ENCODE assay signal across 21 mouse cellular contexts in genomic region chr12:30885891-30886290, GRCm38 (mm10). TPM values are rescaled to one million over a fixed set of nuclear protein-coding genes. Genes with fewer than 3 reads are reported as not detected.
DNase-seq lines count a peak whose midpoint lies in the region; ATAC-seq lines count a peak whose summit lies in the region.
"Had no signal": no experiment of that assay in that cellular context is flagged by ENCODE, and none has a peak within 500 bp of the region (broad histone marks: within the 10 kb centered on the region; RNA-seq: fewer than 3 reads in every experiment).

No protein-coding gene starts in this region.

- intact Hi-C loops in gastrocnemius, postnatal 14 days (cut with DNase I; ENCODE audit: low total_unique reads), result no loop called here
- intact Hi-C loops in left cerebral cortex, postnatal 14 days (cut with DNase I), result no loop called here

- ATAC-seq in midbrain, embryonic 11.5 days (ENCODE audit: low FRiP score), result no peak
- ATAC-seq in midbrain, embryonic 13.5 days, result no peak
- ATAC-seq: intestine, embryonic 15.5 days had no signal

- H3K4me3 ChIP-seq in midbrain, embryonic 11.5 days (ENCODE audit: low read depth, low read length), result no peak overlapping the region
- no peak overlapping the region for H3K4me3 ChIP-seq in midbrain, embryonic 13.5 days (replicated peaks)
- H3K4me3 ChIP-seq: limb, embryonic 13.5 days; liver, embryonic 13.5 days had no signal

- no peak overlapping the region for H3K4me2 ChIP-seq in midbrain, embryonic 11.5 days
- H3K4me2 ChIP-seq in midbrain, embryonic 13.5 days (replicated peaks), result no peak overlapping the region
- H3K4me2 ChIP-seq: hindbrain, embryonic 14.5 days; limb, embryonic 13.5 days; liver, embryonic 13.5 days; lung, embryonic 14.5 days had no signal

- peaks cover 8% of the 10 kb centered on the region; the same call in 1 of the 2 replicates for H3K4me1 ChIP-seq in midbrain, embryonic 11.5 days (ENCODE audit: control insufficient read depth, insufficient read depth, low read length)
- peaks cover 12% of the 10 kb centered on the region for H3K4me1 ChIP-seq in midbrain, embryonic 13.5 days (replicated peaks)

- no peak overlapping the region for H3K9ac ChIP-seq in midbrain, embryonic 11.5 days (ENCODE audit: low read length)
- no peak overlapping the region for H3K9ac ChIP-seq in midbrain, embryonic 13.5 days (replicated peaks)
- H3K9ac ChIP-seq: hindbrain, embryonic 14.5 days; intestine, embryonic 15.5 days; limb, embryonic 13.5 days; liver, embryonic 13.5 days; lung, embryonic 14.5 days had no signal

- H3K36me3 ChIP-seq in midbrain, embryonic 11.5 days (ENCODE audit: control insufficient read depth, insufficient read depth, low read length), result no peaks in the 10 kb centered on the region
- H3K36me3 ChIP-seq in midbrain, embryonic 13.5 days, result no peaks in the 10 kb centered on the region
- H3K36me3 ChIP-seq: G1E; intestine, embryonic 15.5 days; limb, embryonic 13.5 days; liver, embryonic 13.5 days had no signal

- DNase-seq in adrenal gland, postnatal 14 days, result peak; percentile 23
- DNase-seq in adrenal gland, postnatal 4 days (ENCODE audit: low spot score in 2 of 2), result no peak
- peak; percentile 35 for DNase-seq in midbrain, embryonic 11.5 days (ENCODE audit: low spot score, missing footprints)
- peak; percentile 23 for DNase-seq in gastrocnemius, postnatal 14 days
- DNase-seq in layer of hippocampus, adult 8-10 months (ENCODE audit: low spot score in 2 of 2), result no peak
- DNase-seq in left cerebral cortex, postnatal 14 days (ENCODE audit: low spot score in 2 of 2), result no peak
- DNase-seq: cerebellum, adult 11-12 months; cerebellum, postnatal 14 days; liver, embryonic 13.5 days; lung, embryonic 14.5 days; lung, postnatal 36 days; right cerebral cortex, postnatal 4 days had no signal

- H3K9me3 ChIP-seq in midbrain, embryonic 11.5 days (ENCODE audit: control insufficient read depth, low read length), result no peaks in the 10 kb centered on the region
- H3K9me3 ChIP-seq in midbrain, embryonic 13.5 days, result no peaks in the 10 kb centered on the region
- H3K9me3 ChIP-seq: intestine, embryonic 15.5 days; limb, embryonic 13.5 days; liver, embryonic 13.5 days had no signal

- H3K27ac ChIP-seq in midbrain, embryonic 11.5 days (ENCODE audit: low read depth, low read length), result no peak overlapping the region
- H3K27ac ChIP-seq in midbrain, embryonic 13.5 days, result no peak overlapping the region
- H3K27ac ChIP-seq: hindbrain, embryonic 14.5 days; intestine, embryonic 15.5 days; limb, embryonic 13.5 days; liver, embryonic 13.5 days; stomach, postnatal 0 days had no signal

- peaks cover 31% of the 10 kb centered on the region for H3K27me3 ChIP-seq in midbrain, embryonic 11.5 days (ENCODE audit: control insufficient read depth, insufficient read depth, low read length)
- H3K27me3 ChIP-seq in midbrain, embryonic 13.5 days, result peaks cover 50% of the 10 kb centered on the region

- 78% methylated on average over 6 of the region's 6 CpGs for WGBS in midbrain, embryonic 11.5 days
- whole genome bisulfite sequencing in midbrain, embryonic 13.5 days, result 82% methylated on average over 6 of the region's 6 CpGs

RNA-seq across cellular contexts. Expression of gene Alkal2, which starts 1.8 kb away (rescaled TPM):
- total RNA-seq in adrenal gland, postnatal 14 days (2021), result 1.0 and 1.4 TPM in 2 replicates
- total RNA-seq in adrenal gland, postnatal 4 days (2021), result under 1 TPM; 0.39 to 0.73 TPM
- 0.15 and 0.26 TPM in 2 replicates for polyA plus RNA-seq in midbrain, embryonic 11.5 days (2014; fragmentation: Nextera tagmentation; extraction: Ambion mirVana)
- 0.27 TPM in 1 of 2 replicates, not detected in the other for polyA plus RNA-seq in midbrain, embryonic 13.5 days (2015; fragmentation: Nextera tagmentation; extraction: Ambion mirVana)
- 1 to 10 TPM in 1 of 2 experiments, under 1 TPM in 1; 0.68 to 1.7 TPM for total RNA-seq in gastrocnemius, postnatal 14 days (2021)
- total RNA-seq in layer of hippocampus, adult 8-10 months (2022), result 1 to 10 TPM; 2.1 to 6.7 (median 3.1) TPM
- 1 to 10 TPM; 1.7 to 3.4 TPM for total RNA-seq in left cerebral cortex, postnatal 14 days (2021)
- total RNA-seq: G1E; megakaryocyte-erythroid progenitor cell, adult 5-6 weeks; neutrophil, adult 5-6 weeks had no signal
- polyA plus RNA-seq: G1E; large intestine, adult 2 months had no signal

RNA-seq across cellular contexts. Expression of gene Acp1, which starts 25.5 kb away (rescaled TPM):
- 56.6 and 65.3 TPM in 2 replicates for total RNA-seq in adrenal gland, postnatal 14 days (2021)
- 10 to 100 TPM; 74.9 to 81.0 TPM for total RNA-seq in adrenal gland, postnatal 4 days (2021)
- 203 and 222 TPM in 2 replicates for polyA plus RNA-seq in midbrain, embryonic 11.5 days (2014; fragmentation: Nextera tagmentation; extraction: Ambion mirVana)
- polyA plus RNA-seq in midbrain, embryonic 13.5 days (2015; fragmentation: Nextera tagmentation; extraction: Ambion mirVana), result 137 and 163 TPM in 2 replicates
- total RNA-seq in gastrocnemius, postnatal 14 days (2021), result 10 to 100 TPM; 35.6 to 36.2 TPM
- total RNA-seq in layer of hippocampus, adult 8-10 months (2022), result 10 to 100 TPM; 51.9 to 62.4 (median 56.0) TPM
- 10 to 100 TPM; 51.2 to 54.3 TPM for total RNA-seq in left cerebral cortex, postnatal 14 days (2021)

RNA-seq across cellular contexts. Expression of gene Sh3yl1, which starts 25.6 kb away (rescaled TPM):
- 3.6 and 4.7 TPM in 2 replicates for total RNA-seq in adrenal gland, postnatal 14 days (2021)
- 10 to 100 TPM in 1 of 2 experiments, 1 to 10 TPM in 1; 7.8 to 11.4 TPM for total RNA-seq in adrenal gland, postnatal 4 days (2021)
- 21.5 and 21.8 TPM in 2 replicates for polyA plus RNA-seq in midbrain, embryonic 11.5 days (2014; fragmentation: Nextera tagmentation; extraction: Ambion mirVana)
- polyA plus RNA-seq in midbrain, embryonic 13.5 days (2015; fragmentation: Nextera tagmentation; extraction: Ambion mirVana), result 37.7 and 41.2 TPM in 2 replicates
- 1 to 10 TPM; 1.2 to 1.3 TPM for total RNA-seq in gastrocnemius, postnatal 14 days (2021)
- 10 to 100 TPM; 10.6 to 13.5 (median 12.2) TPM for total RNA-seq in layer of hippocampus, adult 8-10 months (2022)
- total RNA-seq in left cerebral cortex, postnatal 14 days (2021), result 10 to 100 TPM; 14.4 to 16.8 TPM

Comparison
In these comparisons a context has a peak if more than half of its experiments do, and no peak if none do; other contexts are left out.
1. DNase-seq: peak in adrenal gland, postnatal 14 days (single experiment), midbrain, embryonic 11.5 days (single experiment) and gastrocnemius, postnatal 14 days (single experiment); none in adrenal gland, postnatal 4 days (0 of 2), layer of hippocampus, adult 8-10 months (0 of 2) and left cerebral cortex, postnatal 14 days (0 of 2).